Mouse (Mus musculus) liver (tissue): ENCODE results near the gene Zbtb11.

Experiments
- DNase-seq: peaks from one replicate; pipeline ENCODE4 v3.0.0-alpha.2; 2020; ENCODE audit warnings: mixed read lengths

The Zbtb11 gene

DNA sequence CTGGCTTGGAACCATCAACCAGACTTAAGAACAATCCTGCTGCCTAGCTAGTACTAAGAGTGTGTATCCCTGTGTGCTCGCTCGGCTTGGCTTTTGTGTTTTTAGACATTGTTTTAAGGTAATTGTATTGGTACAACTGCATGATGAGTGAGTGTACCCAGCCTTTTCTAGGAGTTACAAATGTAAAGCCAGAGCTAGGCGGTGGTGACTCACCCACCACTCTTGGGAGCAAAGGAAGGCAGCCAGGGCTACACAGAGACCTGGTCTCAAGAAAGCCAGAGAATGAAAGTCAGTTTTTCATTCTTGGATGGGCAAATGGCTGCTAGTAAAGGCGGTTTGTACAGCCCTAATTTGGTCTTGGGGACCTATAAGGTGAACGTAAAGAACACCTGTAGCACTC lies 3.3 kb upstream of the Zbtb11 start:
- DNase-seq, result no peak

DNA sequence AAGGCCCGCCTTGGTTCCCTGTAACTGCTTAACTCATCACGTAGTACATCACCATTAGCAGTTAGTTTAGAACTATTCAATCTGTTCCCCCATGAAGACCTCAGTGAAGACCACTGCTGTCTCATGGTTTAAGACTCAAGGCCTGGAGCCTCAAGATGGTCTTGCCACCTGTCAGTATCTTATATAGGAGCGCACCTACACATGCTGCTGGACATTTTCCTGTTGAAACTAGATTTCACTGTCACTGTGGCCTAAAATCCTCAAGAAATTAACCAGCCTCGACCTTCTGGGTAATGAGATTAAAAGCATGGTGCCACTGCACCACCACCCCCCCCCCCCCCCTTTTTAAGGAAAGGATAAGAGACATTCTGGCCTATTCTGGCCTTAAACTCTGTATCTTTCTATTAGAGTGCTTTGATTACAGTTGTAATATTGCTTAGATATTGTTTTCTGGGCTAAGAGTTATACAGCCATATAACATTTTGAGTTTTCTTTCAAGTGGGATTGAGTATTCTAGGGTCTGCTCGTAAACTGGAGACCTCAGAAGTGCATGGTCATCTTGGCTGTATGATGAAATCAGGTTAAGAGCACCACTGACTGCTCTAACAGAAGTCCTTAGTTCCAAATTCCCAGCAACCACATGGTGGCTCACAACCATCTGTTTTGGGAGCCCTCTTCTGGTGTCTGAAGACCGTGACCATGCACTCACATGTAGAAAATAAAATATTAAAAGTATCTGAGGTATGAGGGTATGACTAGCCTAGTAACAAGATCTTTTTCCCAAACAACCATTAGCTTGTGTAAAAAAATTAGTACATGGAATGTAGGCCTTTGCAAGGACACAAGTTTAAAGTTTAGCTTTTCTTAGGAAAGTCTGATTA lies 1.7 kb upstream of the Zbtb11 start:
- no peak for DNase-seq

DNA sequence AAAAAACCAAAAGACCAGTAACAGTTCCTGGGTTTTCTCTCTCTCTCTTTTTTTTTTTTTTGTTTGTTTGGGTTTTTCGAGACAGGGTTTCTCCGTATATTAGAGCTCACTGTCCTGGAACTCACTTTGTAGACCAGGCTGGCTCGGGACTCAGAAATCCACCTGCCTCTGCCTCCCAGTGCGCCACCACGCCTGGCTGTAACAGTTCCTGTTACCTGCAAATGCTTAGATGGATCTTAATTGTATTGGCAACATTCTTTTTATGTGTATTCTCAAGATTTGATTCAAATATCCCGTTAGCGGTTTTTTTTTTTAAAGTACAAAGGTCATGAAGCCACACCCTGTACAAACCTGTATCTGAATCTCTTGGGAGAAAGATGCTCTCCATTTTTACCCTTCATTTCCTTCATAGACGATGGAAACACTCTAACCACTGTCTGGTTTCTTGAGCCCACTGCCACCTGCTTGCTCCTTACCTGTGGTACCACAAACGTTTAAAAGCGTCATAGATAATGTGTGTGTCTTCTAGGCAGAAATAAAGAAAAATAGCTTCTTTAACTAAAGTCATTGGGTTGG lies 969 bp upstream of the Zbtb11 start:
- DNase-seq, result no peak

DNA sequence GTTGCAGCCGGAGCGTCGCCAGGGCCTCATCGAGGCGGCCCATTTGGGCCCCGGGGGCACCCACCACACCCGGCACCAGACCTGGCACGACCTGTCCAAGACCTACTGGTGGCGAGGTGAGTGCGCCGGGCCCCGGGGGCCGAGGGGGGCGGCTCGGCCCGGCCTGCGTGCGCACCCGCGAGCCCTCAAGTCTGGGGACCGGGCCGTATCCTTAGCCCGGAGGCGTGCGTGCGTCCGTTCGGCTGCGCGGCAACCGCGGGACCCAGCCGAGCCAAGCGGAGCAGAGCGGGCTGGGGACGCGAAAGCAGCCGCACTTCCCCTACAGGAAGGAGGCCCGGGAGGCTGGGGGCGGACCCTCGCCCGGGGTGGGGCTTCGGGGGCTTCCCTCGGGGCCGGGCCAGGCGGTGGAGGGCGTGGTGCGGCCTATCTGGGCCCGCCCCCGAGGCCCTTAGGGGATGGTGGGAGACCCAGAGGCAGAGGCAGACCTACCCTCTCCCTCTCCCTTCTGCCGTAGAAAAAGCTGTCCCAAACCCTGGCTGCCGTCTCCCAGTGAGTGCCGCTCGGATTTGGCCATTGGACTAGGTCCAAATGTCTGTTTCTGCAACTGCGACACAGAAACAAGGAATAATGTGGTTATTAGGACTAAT lies 696 bp downstream of the Zbtb11 start:
- DNase-seq, result peak; percentile 93

DNA sequence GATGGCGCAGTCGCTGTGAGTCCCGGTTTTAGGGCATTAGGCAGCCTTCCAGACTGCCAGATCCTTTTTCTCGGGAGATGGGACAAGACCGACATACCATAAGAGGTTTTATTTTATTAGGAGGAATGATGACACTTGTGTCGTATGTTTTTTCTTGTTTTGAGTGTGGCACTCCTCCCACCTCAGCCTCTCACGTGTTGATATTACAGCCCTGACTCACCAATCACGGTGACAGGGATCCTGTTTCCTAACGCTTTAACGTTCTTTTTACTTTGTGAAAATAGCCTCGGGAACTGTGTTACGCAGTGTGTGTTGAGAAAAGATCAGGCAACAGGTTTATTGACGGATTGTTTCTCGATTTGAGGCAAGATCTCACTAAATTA lies 1.2 kb downstream of the Zbtb11 start:
- peak; percentile 28 for DNase-seq

DNA sequence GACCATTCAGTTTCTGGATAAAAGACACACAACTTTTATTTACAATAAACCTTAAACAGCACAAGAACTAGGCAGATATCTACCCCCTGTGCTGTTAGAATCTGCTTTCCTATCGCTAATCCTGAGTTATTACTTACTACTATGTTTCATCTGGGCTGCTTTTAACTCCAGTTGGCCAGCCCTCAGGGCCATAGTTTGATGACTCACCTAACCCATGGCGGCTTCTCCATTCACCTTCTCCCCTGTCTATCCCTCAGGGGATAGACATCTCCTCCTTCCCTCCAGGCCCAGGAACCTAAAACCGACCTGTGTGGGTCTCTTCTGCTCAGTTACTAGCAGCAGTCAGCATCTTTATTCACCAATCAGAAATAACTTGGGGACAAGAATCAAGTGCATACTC lies 12.3 kb downstream of the Zbtb11 start:
- no peak for DNase-seq

DNA sequence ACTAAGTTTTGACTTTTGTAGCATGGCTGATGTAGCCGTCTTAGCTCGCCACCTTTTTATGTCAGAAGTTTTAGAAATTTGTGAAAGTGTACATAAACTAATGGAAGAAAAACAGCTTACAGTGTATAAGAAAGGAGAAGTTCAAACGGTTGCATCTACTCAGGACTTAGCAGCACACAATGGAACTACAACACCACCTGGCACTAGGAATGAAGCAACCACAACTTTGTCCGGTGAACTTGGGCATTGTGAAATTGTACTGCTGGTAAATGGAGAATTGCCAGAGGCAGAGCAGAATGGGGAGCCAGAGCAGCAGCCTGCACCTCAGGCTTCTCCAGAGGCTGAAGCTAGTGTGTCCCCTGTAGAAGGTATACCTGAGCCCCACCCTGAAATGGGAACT lies 16.6 kb downstream of the Zbtb11 start:
- no peak for DNase-seq

DNA sequence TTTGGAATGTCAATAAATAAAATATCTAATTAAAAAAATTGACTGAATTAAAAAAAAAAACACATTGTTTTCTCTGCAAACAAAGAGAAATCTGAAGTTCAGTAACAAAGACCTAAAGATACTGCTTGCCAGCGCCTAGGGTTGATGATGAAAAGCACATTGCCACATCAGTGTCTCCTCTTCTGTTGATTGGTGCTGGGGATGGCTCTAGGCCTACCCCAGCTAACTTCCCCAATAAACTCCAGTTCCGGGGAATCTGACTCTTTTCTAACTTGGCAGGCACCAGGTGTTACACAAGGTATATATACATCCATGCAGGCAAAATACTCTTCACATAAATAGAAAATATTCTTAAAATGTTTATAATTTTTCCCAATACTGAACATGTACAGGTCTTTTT lies 20.6 kb downstream of the Zbtb11 start:
- DNase-seq, result no peak

DNA sequence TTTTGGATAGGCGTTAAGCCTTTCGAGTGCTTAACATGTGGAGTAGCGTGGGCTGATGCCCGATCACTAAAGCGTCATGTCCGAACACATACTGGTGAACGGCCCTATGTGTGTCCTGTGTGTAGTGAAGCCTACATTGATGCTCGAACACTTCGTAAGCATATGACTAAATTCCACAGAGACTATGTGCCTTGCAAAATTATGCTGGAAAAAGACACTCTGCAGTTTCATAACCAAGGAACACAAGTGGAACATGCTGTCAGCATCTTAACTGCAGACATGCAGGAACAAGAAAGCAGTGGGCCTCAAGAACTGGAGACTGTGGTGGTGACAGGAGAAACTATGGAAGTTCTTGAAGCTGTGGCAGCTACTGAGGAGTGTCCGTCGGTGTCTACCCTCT lies 33.1 kb downstream of the Zbtb11 start:
- DNase-seq, result no peak

DNA sequence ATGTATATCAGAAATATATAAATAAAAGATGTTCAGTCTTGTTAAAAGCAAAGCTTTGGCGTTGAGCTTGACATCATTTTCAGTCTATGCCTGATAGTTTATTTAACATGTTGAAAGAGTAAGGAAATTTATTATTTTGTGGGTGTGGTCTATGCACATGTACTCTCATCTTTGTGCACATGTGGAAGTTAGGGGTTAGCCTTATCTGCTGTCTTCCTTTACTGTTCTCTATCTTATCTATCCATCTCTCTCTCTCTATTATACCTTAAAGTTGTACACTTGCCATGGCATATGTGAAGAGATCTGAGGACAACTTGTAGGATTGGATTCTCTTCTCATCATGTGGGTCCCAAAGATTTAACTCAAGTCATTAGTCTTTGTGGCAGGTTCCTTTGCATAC lies 35.2 kb downstream of the Zbtb11 start:
- DNase-seq, result no peak

DNA sequence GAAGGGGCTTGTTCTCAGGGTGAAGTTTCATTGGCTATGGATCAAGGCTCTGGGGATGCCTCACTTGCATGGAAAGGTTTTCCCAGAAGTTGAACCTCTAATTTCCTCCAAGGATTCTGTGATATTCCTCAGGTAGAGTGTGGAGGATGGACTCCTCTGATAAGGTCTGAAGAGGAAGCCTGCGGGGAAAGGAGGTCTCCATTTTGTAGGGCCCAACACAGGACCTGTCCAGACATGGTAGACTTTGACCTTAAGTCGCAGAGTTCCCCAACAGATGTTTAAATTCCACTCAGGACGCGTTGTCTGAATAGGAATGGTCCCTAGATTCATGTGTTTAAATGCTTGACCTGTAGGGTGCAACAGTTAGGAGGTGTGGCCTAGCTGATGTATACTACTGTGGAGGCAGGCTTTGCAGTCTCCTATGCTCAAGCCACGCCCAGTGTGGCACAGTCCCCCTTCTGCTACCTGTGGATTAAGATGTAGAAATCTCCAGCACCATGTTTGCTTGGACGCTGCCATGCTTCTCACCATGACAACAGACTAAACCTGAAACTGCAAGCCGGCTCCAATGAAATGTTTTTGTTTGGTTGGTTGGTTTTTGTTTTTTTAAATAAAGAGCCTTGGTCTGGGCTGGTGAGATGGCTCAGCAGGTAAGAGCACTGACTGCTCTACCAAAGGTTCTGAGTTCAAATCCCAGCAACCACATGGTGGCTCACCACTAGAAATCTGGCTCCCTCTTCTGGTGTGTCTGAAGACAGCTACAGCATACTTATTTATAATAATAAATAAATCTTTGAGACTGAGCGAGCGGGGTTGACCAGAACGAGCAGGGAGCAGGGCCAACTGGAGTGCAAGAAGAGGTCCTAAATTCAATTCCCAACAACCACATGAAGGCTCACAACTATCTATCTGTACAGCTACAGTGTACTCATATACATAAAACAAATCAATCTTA lies 39.4 kb downstream of the Zbtb11 start:
- DNase-seq, result no peak

DNA sequence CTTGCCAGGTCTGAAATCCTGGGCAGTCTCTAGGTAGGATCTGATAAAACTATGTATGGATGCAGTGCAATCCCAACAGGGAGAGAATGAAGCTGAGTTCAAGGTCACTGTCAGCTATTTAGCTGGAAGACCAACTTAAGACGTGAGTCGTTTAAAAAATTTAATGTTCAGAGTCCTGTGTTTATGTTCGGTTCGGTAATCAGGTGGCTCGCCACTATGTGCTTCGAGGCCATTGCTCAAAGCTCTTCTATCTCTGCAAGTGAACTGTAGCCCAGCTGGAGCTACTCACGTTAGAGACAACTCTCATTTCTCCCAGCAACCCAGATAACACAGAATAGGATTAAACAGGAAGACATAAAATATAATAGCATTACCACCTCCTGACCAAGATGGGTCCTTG lies 40.4 kb downstream of the Zbtb11 start:
- no peak for DNase-seq

DNA sequence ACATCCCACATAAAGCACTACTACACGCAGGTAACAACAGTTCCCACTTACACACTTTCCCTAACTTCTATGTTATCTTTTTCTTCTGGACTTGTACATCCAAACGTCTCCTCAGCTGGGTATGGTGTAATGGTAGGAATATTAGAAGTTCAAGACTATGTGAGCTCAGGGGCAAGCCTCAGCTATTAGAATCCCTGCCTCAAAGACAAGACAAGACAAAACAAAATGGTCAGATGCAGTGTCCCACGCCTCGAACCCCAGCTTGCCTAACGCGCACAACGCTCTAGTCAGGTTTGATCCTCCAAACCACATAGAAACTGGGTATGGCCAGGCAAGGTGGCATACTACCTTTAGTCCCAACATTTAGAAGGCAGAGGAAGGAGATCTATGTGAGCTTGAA lies 46.0 kb downstream of the Zbtb11 start:
- no peak for DNase-seq

DNA sequence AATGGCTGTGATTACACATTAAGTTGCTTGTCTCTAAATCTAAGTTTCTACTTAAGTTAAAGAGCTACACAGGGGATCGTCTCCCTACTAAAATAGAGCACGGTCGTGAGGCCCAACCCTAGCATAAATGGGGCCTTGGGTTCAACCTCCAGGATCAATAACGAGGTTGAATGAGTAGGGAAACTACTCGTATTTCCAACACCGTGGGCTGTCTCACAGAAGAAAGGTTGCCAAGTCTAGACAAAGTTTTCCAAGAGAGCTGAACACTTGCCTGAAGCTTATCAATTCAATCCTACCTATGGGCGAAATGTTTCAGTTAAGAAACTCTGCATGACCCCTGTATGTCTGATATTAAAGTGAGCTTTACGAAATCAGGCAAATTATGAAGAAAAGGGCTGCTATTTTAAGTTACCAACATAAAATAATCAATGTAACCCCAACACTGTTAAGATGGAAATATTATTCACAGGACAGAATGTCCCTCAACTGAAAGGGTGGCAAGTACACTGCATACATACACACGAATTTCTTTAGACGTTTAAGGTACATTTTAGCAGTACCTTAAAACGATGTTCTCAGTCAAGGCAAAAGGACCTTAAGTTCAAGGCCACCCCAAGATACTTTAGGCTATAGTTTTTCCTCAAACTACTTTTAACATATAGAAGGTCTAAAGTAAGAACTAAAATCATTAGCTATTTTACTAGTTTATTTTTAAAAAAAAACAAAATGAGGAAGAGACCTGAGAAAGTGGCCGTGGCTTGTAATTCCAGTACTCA lies 54.4 kb downstream of the Zbtb11 start:
- DNase-seq, result no peak

DNA sequence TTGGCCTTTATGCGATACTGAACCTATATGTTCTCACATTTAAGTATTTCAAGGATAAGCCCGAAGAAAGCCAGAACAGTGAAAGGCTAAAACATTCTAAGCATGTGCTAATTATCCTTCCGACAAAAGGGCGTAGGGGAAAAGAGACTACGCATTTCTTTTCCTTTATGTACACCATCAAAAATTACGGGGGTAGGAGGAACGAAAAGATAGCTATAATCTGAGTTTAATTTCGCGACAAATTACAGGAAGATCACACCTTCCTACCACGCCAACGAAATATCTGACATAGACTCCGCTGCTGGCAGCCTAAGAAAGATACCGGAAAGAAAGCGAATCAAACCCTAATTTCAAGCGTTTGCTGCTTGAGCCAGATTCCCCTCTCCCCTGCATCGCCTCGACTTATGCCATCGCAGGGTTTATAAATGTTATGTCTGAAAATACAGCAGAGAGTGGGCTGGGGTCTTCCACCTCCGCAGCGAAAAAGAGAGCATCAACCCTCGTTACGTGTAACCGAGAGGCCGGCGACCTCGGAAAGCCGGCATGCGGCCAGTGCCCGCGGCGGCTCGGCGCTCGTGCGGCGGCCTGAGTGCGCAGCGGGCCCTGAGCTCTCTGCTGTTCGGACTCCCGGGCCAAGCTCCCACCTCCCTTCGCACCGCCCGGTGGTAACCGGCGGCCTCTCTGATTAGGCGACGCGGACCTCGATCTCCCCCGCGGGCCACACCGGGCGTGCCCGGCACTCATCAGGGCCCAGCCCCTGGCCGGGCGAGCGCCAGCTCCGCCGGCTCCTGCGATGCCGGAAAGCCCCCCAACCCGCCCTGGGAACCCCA lies 55.3 kb downstream of the Zbtb11 start:
- peak; percentile 85 for DNase-seq

DNA sequence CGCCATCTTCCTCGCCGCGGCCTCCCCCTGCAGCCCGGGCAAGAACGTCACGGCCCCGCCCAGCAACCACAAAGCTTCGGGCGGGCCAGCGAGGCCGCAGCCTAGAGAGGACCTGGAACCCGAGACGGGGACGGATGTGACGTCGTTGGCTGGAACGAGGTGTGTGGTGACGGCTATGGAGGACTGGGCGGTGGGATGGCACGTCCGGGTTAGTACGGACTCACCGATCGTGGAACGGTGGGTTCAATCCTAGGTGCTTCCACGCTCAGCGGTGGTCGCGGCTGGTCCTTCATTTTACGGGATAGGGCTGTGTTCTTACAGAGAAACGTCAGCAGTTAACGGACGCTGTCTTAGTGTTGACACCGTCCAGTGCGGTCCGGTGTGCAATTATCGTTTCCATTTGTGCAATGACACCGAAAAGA lies 56.0 kb downstream of the Zbtb11 start, which contains the start of gene Pcnp:
Gene Pcnp, minus strand, starts transcription at position 79 of the 422 bp plus-strand sequence.
- peak; percentile 97 for DNase-seq

DNA sequence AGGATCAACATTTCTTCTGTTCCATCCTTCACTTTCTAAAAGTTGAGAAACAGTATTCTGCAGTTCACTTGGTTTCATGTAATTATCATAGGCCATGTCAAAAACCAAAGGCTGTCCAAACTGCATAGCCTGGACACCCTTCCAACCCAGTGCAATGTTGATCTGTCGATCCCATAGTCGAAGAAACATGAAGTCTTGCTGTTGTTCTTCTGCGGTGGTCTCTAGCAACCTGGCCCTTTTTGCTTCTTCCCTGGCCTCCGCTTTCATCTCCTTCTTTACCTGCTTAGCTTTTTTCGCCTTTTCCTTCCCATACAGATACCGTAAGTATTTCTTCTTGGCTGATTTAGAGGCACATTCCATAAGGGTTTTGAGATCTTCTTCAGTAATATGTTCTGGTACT lies 60.9 kb downstream of the Zbtb11 start:
- no peak for DNase-seq

DNA sequence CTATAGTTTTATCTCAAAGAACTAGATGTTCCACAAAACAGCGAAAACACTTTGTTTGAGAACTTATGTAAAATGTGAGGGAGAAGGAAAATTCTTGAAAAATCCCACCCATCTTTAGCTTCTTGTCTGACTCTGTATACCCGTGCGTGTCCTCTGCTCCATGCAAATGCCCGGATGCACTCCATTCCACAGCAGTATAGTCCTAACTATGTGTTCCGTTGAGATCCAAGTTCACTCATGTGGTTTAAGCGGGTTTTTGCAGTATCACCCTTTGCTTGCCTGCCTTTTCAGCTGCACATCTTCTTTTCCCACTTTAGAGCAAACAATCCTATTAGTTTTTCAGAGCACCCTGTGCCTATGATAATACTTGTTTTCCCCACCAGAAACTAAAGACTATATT lies 62.8 kb downstream of the Zbtb11 start:
- DNase-seq, result no peak

DNA sequence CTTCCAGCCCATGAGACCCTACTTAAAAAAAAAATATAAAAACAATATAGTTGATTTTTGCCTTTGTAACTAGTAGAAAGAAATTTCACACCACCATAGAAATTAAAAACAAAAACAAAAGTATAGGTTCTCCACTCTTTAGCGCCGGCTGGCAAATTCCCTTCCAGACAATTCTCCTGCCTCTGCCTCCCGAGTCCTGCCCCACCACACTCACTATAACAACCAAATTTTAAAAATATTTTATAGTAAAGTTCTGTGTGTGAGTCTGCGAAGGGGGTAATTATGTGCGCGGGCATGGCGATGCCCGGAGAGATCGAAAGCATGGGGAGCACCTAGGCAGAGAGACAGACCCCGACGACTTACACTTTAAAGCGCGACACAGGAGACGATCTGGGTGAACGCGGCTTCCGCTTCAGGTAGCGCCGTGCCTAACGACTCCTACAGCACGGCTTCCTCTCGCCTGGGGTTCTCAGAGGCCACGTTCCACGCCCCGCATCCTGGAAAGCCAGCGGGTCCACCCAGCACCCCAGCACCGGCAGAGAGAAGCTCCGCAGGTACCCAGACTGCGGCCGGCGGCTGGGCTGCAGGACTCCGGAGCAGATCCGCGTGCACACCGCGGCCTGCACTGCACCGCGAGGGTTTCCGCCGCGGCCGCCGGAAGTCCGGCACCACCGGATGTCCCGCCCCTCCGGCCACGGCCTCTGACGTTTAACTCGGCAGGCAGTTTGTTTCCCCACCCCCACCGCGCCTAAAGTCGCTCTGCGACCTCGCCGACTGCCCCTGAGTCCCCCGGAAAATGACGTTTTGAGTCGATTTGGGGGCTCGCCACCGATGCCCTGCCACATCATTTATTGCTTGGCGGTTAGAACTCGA lies 63.7 kb downstream of the Zbtb11 start, which contains the start of gene Trmt10c:
Gene Trmt10c, minus strand, starts transcription at position 682 of the 873 bp plus-strand sequence.
- peak; percentile 95 for DNase-seq

DNA sequence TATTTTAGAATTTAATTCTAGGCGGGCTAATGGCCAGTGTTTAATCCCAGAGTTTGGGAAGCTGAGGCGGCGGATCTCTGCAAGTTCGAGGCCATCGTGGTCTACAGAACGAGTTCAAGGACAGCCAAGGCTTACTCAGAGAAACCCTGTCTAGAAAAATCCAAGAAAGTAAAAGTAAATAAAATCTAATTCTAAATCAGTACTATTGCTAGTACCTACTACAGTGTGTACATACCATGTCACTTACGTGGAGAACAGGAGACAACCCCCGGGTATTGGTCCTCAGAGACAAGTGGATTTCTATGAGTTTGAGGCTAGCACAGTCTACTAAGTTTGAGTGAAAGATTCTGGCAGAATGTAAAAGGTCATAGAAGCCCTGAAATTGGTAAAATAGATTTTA lies 64.4 kb downstream of the Zbtb11 start:
- DNase-seq, result no peak
